Mouse (Mus musculus) right cerebral cortex, postnatal 25 days (tissue): ENCODE measurements around the gene Zfp3.
"Not testable (repeated sequence)": the region's sequence is repeated elsewhere in the genome, so short reads cannot be mapped to it uniquely, and the experiment has no call there.

Experiments
- DNase-seq: peaks from one replicate; pipeline ENCODE4 v3.0.0; 2022

Gene Zfp3

DNA sequence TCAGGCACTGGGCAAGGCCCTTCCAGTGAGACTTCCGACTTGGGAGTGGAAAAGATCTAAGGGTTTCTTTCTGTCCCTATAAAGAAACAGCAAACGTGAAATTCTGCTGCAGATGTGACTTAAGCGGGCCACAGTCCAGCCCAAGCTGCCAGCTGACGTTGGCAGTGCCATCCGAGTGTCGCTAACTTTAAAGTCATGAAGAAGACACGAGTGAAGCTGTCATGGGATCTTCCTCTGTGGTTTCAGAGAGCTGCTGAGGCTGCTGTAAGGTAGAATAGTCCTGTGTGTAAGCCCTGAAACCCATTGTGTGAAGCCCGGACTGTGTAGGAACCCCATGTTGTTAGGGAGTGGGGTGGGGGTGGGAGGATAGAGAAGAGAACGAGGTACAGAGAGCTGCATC, 1.4 kb upstream of the Zfp3 start:
- no peak for DNase-seq

DNA sequence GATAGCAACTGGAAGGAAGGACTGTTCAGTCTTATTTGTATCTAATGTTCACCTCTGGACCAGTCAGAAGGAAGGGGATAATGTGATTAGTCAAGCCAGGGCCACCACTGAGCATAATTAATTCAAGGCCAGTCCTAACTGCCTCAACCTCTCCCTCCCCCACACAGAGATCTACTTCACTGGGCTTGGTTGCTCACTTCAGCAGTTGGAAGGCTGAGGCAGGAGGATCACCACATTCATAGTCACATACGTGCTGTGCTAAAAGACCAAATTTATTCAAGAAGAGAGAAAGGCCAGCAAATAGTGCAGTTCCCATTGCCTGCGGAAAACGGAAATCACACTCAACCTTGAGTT, 450 bp upstream of the Zfp3 start:
- no peak for DNase-seq

GRCm38 (mm10) chr11:70765776-70766445, 1.9 kb downstream of the Zfp3 start:
- no peak for DNase-seq

DNA sequence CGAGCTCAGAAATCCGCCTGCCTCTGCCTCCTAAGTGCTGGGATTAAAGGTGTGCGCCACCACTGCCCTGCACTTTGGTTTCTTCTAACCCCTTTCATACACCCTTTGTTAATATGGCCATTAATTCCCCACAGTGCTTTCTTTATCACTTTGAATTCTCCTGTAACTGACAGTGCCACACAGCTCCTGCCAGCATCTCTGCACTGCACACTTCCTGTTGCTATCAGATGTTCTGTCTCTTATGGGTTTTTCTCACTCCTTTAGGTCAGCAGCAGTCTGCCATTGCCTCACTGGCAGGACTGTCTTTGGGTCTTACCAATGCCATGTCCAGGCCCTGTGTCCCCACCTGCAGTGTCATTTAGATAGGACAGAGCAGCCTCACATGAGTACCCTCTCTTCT, 6.8 kb downstream of the Zfp3 start:
- no peak for DNase-seq

- peak; percentile 65 for DNase-seq
These were observed 13.0 kb downstream of the Zfp3 start for GRCm38 (mm10) chr11:70776830-70777571.

DNA sequence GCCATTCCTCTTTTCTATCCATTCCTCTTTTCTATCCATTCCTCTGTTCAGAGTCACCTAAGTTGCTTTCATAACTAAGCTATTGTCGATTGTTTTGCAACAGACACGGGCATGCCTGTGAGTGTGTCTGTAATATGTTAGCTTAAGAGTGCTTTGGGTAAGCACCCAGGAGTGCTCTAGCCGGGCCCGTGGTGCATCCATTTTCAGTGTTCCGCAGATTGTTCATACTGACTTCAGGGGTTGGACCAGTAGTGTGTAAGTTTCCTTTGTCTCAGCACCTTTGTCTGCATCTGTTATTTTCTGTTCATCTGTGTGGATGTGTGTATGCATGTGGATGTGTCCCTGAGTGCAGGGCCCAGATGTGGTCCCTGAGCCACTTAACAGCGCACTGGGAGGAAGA, 13.6 kb downstream of the Zfp3 start:
- no peak for DNase-seq

DNA sequence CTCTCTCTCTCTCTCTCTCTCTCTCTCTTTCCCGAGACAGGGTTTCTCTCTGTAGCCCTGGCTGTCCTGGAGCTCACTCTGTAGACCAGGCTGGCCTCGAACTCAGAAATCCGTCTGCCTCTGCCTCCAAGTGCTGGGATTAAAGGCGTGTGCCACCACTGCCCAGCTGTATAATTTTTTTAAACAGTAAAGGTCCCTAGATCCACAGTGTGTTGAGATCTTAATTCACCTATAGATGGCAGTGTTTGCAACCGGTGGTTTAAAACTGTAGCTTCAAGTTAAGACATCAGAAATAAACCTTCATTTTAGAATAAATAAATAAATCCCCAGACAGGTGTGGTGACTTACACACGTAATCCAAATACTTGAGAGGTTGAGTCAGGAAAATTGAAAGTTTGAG, 14.0 kb downstream of the Zfp3 start:
- not testable (repeated sequence) for DNase-seq

- DNase-seq = no peak
These were observed 21.9 kb downstream of the Zfp3 start for GRCm38 (mm10) chr11:70785908-70786307.

GRCm38 (mm10) chr11:70787052-70787451, 23.0 kb downstream of the Zfp3 start:
- no peak for DNase-seq

DNA sequence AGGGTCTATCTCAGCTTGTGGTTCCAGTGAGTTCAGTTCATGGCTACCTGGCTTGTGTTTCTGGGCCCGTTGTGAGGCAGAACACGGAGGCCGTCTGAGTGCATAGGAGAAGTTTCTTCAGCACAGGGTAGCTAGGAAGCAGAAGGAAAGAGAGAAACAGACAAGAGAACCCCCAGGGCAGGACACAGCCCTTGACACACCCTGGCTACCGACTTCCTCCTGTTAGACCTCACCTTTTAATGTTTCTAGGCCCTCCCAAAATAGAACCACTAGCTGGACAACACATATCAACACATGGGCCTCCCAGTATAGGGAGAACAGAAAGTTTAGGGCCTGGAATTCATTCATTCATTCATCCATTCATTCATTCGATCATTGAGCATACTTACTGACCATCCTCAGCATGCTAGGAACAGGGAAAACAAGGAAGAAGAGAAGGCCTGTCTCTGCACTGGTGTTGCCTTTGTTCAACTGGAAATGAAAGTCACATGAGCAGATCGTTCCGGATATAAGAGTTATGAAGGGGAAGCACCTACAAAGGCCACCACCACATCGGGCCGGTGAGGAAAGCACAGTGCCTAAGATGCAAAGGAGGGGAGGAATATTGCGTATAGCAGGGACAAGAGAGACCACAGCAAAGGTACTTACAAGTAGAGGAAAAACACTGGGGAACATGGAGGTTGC, 25.1 kb downstream of the Zfp3 start:
- DNase-seq = no peak

GRCm38 (mm10) chr11:70790426-70790825, 26.4 kb downstream of the Zfp3 start:
- DNase-seq = no peak

DNA sequence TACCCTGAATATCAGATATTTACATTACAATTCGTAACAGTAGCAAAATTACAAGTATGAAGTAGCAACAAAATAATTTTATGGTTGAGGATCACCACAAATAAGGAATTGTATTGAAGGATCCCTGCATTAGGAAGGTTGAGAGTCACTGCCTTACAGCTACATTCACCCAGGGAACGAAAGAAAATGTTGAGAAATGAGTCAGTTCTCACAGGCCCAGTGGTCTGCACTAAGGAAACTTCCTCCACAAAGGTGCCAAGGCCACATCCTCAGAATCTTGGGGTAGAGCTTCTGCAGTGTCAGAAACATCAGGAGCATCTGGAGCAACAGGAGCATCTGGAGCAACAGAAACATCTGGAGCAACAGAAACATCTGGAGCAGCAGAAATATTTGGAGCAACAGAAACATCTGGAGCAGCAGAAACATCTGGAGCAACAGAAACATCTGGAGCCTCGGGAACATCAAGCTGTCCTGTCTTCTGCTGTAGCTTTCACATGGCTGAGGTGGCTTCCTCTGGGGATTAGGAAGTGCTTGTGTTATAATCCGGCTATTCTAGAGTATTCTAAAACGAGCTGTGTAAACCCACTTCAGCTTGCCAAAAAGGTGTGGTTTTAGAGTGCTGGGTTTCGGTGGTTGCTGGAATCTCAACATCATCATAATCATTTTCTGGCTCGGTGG, 27.0 kb downstream of the Zfp3 start:
- DNase-seq = no peak

DNA sequence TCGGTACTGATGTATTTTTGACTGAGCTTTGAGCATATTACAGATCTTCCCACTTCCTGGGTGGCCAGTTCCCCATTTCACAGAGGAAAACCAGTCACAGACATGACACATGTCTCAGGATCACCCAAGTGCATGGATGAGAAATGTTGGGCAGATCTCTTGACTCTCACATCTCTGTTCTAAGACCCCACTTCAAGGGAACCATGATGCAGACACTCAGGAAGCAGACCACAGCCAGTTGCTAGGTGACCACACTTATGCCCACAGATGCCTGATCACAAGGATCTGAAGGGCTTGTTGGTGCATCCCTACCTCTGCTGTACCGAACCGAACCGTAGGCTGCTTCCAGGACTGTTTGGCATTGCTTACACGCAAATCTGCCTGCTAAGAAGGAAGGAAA, 27.7 kb downstream of the Zfp3 start:
- DNase-seq = no peak

- no peak for DNase-seq
These were observed 28.4 kb downstream of the Zfp3 start for GRCm38 (mm10) chr11:70792409-70792808.

DNA sequence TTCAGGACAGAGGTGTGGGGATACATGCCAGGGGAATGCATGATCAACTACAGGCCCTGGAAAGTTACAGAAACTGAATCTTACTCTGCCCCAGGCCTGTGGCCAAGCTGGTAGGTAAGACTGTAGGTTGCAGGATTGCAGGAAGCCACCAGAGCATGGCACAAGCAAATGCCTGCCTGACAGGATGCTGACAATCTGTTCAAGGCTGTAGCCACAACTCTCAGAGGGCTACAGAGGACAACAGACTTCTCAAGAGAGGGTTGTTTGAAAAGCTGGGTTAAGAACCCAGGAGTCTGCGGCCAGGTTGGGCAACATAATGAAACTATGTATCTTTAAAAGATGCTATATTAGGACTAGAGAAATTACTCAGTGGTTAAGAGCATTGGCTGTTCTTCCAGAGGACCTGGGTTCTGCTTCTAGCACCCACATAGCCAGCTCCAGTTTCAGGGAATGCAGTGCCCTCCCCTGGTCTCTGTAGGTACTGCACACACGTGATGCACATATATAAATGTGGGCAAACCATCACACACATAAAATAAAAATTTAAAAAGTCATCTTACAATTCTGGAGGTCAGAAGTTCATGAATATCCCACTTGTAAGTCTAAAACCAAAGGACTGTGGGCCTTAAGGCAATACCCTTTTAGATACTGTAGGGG, 38.3 kb downstream of the Zfp3 start:
- DNase-seq = no peak

GRCm38 (mm10) chr11:70802865-70803261, 38.9 kb downstream of the Zfp3 start:
- DNase-seq = no peak

GRCm38 (mm10) chr11:70803711-70804200, 39.7 kb downstream of the Zfp3 start:
- no peak for DNase-seq

GRCm38 (mm10) chr11:70804395-70804794, 40.4 kb downstream of the Zfp3 start:
- no peak for DNase-seq

GRCm38 (mm10) chr11:70805641-70806175, 41.7 kb downstream of the Zfp3 start:
- no peak for DNase-seq

DNA sequence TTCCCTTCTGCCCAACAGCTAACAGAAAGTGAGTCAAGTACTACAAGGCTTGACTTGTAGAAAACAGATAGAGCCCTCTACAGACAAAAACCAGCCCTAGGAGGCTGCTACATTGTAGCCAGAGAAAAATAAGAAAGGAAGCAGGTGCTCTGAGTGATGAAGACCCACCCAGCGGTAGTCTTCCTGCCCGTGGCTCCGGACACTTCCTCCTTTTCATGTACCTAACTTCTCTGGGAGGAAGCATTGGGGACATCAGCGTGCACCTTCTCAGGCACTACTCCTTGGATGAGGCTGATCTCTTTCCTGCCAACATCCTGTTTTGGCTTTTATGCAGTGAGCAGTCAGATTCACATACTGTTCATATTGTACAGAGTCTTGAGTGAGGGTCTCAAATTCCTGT, 42.7 kb downstream of the Zfp3 start:
- no peak for DNase-seq

DNA sequence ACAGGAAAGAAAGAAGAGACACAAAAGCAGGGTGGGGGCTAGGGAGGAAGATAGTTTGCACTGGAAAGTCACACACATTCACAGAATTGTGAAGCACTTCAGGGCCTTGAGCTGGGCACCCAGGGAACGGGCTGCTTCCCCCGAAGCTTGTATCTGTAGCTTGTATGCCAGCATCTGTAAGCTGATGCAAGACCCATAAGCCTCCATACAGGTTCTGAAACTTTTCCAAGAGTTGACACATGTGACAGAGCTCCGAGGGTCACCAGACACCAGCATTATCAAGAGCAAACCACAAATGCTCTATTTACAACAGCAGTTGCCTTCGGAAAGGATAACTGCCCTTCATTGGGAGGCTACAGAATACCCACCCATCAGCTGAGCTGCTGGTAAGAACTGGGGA, 43.6 kb downstream of the Zfp3 start:
- DNase-seq = no peak

DNA sequence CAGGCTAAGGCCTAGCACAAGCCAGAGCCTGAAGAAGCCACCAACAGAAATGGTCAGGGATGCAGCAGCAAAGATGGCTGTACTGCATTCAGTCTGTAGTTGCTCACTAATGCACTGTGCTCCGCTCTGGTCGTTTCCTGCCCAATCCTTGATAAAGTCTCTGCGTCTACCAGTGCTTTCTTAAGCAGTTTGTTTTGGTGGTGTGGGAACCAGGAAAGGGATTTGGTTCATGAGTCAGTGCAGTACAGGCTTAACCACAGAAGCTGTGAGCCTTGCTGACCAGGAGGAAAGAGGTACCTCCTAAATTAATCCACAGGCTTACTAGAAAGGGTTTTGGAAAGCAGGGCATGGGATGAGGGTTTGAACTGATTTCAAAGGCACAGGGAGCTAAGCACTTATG, 44.1 kb downstream of the Zfp3 start:
- DNase-seq = no peak

DNA sequence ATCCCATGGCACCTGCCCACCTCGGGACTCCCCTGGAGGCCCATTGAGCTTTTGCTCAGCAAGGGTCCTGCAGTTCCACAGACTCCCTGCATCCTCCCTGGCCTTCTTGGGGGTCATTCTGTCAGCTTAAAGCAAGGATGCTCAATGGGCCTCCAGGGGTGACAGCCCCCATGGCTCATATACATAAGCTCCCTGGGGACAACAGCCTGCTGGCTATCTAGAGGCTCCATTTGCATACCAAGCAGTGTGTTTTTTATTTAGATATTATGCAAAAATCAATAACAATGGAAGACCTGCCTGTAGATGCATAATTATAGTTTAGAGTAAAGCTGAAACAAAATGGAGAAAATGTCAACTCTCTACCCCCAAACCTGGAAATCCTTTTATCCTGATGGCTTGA, 45.0 kb downstream of the Zfp3 start:
- no peak for DNase-seq
